Mouse (Mus musculus): Measurements from ENCODE around the gene Klrg1. TPM values are rescaled to one million over a fixed set of nuclear protein-coding genes. Genes with fewer than 3 reads are reported as not detected.

Gene Klrg1
- polyA plus RNA-seq, 1 experiment from 2014 or later: not detected

GRCm38 (mm10) chr6:122289313-122289712, 6.6 kb upstream of the Klrg1 start:
- H3K4me3 ChIP-seq: no peak overlapping the region
- H3K9me3 ChIP-seq: no peaks in the 10 kb centered on the region
- no peak overlapping the region for H3K27ac ChIP-seq
- DNase-seq (ENCODE audit: extremely low spot score, low spot score): no peak
- no peaks in the 10 kb centered on the region for H3K36me3 ChIP-seq (replicated peaks)
- H3K27me3 ChIP-seq (ENCODE audit: poor library complexity, severe bottlenecking): no peaks in the 10 kb centered on the region
- H3K4me1 ChIP-seq: no peaks in the 10 kb centered on the region
- 87% methylated on average over 1 of the region's 1 CpGs for WGBS

DNA sequence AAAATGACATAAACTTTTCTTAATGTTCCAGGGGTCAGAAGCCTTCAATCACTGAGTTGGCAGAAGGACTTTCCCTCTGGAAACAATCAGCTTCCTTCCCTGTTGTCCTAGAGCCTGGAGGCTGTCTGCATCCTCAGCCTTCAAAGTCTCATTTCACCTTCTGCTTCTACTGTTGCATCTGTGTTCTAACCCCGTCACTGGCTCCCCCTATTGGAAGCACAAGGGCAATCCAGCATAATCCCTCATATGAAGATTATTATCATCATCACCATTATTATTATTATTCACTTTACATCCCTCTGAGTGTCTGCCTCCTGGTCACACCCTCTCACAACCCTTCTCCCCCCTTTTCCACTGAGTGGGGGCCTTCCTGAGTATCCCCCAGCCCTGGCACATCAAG, 5.6 kb upstream of the Klrg1 start:
- Histone ChIP-seq H3K9me3 (no peaks in the 10 kb centered on the region), H3K4me3 (no peak overlapping the region), H3K27ac (no peak overlapping the region), H3K27me3 (ENCODE audit: poor library complexity, severe bottlenecking) (no peaks in the 10 kb centered on the region), H3K36me3 (replicated peaks) (no peaks in the 10 kb centered on the region), H3K4me1 (no peaks in the 10 kb centered on the region)
- 45% methylated on average over 1 of the region's 1 CpGs for WGBS
- DNase-seq (ENCODE audit: extremely low spot score, low spot score): no peak

- H3K9me3 ChIP-seq: no peaks in the 10 kb centered on the region
- no peaks in the 10 kb centered on the region for H3K27me3 ChIP-seq (ENCODE audit: poor library complexity, severe bottlenecking)
- no peaks in the 10 kb centered on the region for H3K36me3 ChIP-seq (replicated peaks)
- no peak for DNase-seq (ENCODE audit: extremely low spot score, low spot score)
- no peak overlapping the region for H3K27ac ChIP-seq
- no peaks in the 10 kb centered on the region for H3K4me1 ChIP-seq
- H3K4me3 ChIP-seq: no peak overlapping the region
- WGBS: 83% methylated on average over 1 of the region's 1 CpGs
Observed at GRCm38 (mm10) chr6:122284823-122285222, 2.1 kb upstream of the Klrg1 start.

- no peak for DNase-seq (ENCODE audit: extremely low spot score, low spot score)
- no peak overlapping the region for H3K27ac ChIP-seq
- H3K27me3 ChIP-seq (ENCODE audit: poor library complexity, severe bottlenecking): no peaks in the 10 kb centered on the region
- no peaks in the 10 kb centered on the region for H3K9me3 ChIP-seq
- H3K36me3 ChIP-seq (replicated peaks): no peaks in the 10 kb centered on the region
- H3K4me3 ChIP-seq: no peak overlapping the region
- H3K4me1 ChIP-seq: no peaks in the 10 kb centered on the region
- WGBS: 86% methylated on average over 4 of the region's 4 CpGs
Observed at GRCm38 (mm10) chr6:122284304-122284703, 1.6 kb upstream of the Klrg1 start.

- Histone ChIP-seq H3K4me3 (no peak overlapping the region), H3K36me3 (replicated peaks) (no peaks in the 10 kb centered on the region), H3K9me3 (no peaks in the 10 kb centered on the region), H3K4me1 (no peaks in the 10 kb centered on the region), H3K27me3 (ENCODE audit: poor library complexity, severe bottlenecking) (no peaks in the 10 kb centered on the region), H3K27ac (no peak overlapping the region)
- DNase-seq (ENCODE audit: extremely low spot score, low spot score): no peak
- WGBS: 88% methylated on average over 2 of the region's 2 CpGs
Observed at GRCm38 (mm10) chr6:122283429-122283828, 747 bp upstream of the Klrg1 start.

DNA sequence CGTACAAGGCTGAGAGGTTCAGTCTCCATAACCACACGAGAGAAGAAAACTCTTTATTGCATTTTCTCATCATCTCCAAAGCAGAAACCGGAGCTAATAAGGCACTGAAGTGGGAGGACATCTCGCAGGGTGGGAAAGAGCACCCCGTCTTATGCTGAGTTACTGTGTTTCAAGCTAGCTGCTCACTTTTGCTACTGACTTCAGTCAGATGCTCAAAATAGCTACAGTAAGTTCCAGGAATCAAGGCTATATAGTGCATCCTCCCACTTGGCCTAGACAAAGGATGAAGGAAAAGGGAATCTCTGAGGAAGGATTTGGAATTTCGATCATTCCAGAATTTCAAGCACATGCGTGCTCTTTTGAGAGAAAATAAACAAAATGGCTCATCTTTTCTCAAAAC, 6.1 kb downstream of the Klrg1 start:
- no peak for DNase-seq (ENCODE audit: extremely low spot score, low spot score)
- H3K4me1 ChIP-seq: no peaks in the 10 kb centered on the region
- H3K36me3 ChIP-seq (replicated peaks): no peaks in the 10 kb centered on the region
- no peaks in the 10 kb centered on the region for H3K27me3 ChIP-seq (ENCODE audit: poor library complexity, severe bottlenecking)
- 91% methylated on average over 7 of the region's 7 CpGs for WGBS
- H3K27ac ChIP-seq: no peak overlapping the region
- H3K4me3 ChIP-seq: no peak overlapping the region
- H3K9me3 ChIP-seq: no peaks in the 10 kb centered on the region

- no peaks in the 10 kb centered on the region for H3K27me3 ChIP-seq (ENCODE audit: poor library complexity, severe bottlenecking)
- no peak overlapping the region for H3K27ac ChIP-seq
- no peak overlapping the region for H3K4me3 ChIP-seq
- WGBS: 73% methylated on average over 5 of the region's 5 CpGs
- H3K36me3 ChIP-seq (replicated peaks): no peaks in the 10 kb centered on the region
- no peak for DNase-seq (ENCODE audit: extremely low spot score, low spot score)
- no peaks in the 10 kb centered on the region for H3K4me1 ChIP-seq
- H3K9me3 ChIP-seq: no peaks in the 10 kb centered on the region
Observed at GRCm38 (mm10) chr6:122274546-122274945, 8.1 kb downstream of the Klrg1 start.

DNA sequence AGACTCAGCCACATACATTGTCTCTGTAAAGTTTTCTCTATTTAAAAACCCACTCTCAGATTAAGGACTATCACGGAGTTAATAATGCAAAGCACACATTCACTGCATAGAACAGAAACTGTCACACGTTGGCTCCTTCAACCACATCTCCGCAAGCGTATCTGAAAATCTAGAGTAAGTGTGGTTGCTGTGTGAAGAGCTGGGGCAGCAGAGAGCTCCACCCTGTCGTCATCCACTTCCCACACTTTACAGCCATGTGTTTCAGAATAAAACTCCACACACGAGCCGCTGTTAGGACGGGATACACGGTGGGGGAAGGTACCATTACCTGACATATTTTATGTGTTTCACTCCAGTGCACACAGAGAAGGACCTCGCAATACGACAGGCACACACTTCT, 12.5 kb downstream of the Klrg1 start:
- Histone ChIP-seq H3K4me1 (no peaks in the 10 kb centered on the region), H3K4me3 (no peak overlapping the region), H3K36me3 (replicated peaks) (no peaks in the 10 kb centered on the region), H3K9me3 (no peaks in the 10 kb centered on the region), H3K27me3 (ENCODE audit: poor library complexity, severe bottlenecking) (no peaks in the 10 kb centered on the region), H3K27ac (no peak overlapping the region)
- DNase-seq (ENCODE audit: extremely low spot score, low spot score): no peak
- WGBS: 89% methylated on average over 11 of the region's 11 CpGs

DNA sequence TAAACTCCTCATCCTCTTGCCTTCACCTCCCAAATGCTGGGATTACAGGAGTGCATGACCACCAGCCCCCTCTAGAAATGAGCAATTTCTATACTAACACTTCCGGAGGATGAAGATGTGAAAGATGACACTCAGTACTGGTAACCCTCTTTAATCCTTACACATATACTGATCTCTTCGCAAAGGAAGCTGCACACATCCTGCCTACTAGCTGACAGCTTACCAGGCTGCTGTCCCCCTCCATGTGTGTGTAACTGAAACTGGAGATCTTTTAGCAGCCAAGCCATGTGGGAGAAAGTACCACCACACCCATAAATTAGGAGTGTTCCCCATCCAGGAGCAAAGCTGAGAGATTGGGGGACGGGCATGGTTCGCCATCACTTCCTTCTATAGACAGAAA, 13.5 kb downstream of the Klrg1 start:
- Histone ChIP-seq H3K4me3 (no peak overlapping the region), H3K27ac (no peak overlapping the region), H3K36me3 (replicated peaks) (no peaks in the 10 kb centered on the region), H3K4me1 (no peaks in the 10 kb centered on the region), H3K9me3 (no peaks in the 10 kb centered on the region), H3K27me3 (ENCODE audit: poor library complexity, severe bottlenecking) (no peaks in the 10 kb centered on the region)
- no peak for DNase-seq (ENCODE audit: extremely low spot score, low spot score)
- 91% methylated on average over 4 of the region's 4 CpGs for WGBS

- no peaks in the 10 kb centered on the region for H3K9me3 ChIP-seq
- H3K27ac ChIP-seq: no peak overlapping the region
- H3K4me3 ChIP-seq: no peak overlapping the region
- no peaks in the 10 kb centered on the region for H3K36me3 ChIP-seq (replicated peaks)
- no peaks in the 10 kb centered on the region for H3K4me1 ChIP-seq
- WGBS: 80% methylated on average over 3 of the region's 3 CpGs
- DNase-seq (ENCODE audit: extremely low spot score, low spot score): no peak
- H3K27me3 ChIP-seq (ENCODE audit: poor library complexity, severe bottlenecking): no peaks in the 10 kb centered on the region
Observed at GRCm38 (mm10) chr6:122268561-122268960, 14.1 kb downstream of the Klrg1 start.

- 94% methylated on average over 8 of the region's 8 CpGs for WGBS
- no peak for DNase-seq (ENCODE audit: extremely low spot score, low spot score)
Observed at GRCm38 (mm10) chr6:122262543-122262942, 20.1 kb downstream of the Klrg1 start.

GRCm38 (mm10) chr6:122252146-122252545, 30.5 kb downstream of the Klrg1 start:
- 44% methylated on average over 1 of the region's 1 CpGs for WGBS
- no peak for DNase-seq (ENCODE audit: extremely low spot score, low spot score)
- Histone ChIP-seq H3K4me1 (no peaks in the 10 kb centered on the region), H3K27ac (no peak overlapping the region), H3K27me3 (ENCODE audit: poor library complexity, severe bottlenecking) (no peaks in the 10 kb centered on the region), H3K9me3 (no peaks in the 10 kb centered on the region), H3K36me3 (replicated peaks) (no peaks in the 10 kb centered on the region), H3K4me3 (no peak overlapping the region)

More at GRCm38 (mm10) chr6:122262543-122262942, 20.1 kb downstream of the Klrg1 start:
- Histone ChIP-seq H3K27me3 (ENCODE audit: poor library complexity, severe bottlenecking) (no peaks in the 10 kb centered on the region), H3K36me3 (replicated peaks) (no peaks in the 10 kb centered on the region), H3K9me3 (no peaks in the 10 kb centered on the region), H3K4me1 (no peaks in the 10 kb centered on the region), H3K4me3 (no peak overlapping the region), H3K27ac (no peak overlapping the region)

GRCm38 (mm10) chr6:122250033-122250432, 32.6 kb downstream of the Klrg1 start:
- no peaks in the 10 kb centered on the region for H3K9me3 ChIP-seq
- WGBS: 86% methylated on average over 4 of the region's 4 CpGs
- DNase-seq (ENCODE audit: extremely low spot score, low spot score): no peak
- no peaks in the 10 kb centered on the region for H3K27me3 ChIP-seq (ENCODE audit: poor library complexity, severe bottlenecking)
- H3K4me3 ChIP-seq: no peak overlapping the region
- H3K36me3 ChIP-seq (replicated peaks): no peaks in the 10 kb centered on the region
- no peak overlapping the region for H3K27ac ChIP-seq
- no peaks in the 10 kb centered on the region for H3K4me1 ChIP-seq

Measured in forebrain, embryonic 10.5 days (tissue).